Mouse (Mus musculus) stomach, embryonic 14.5 days (tissue): ENCODE results near the gene Rab8a. TPM values are rescaled to one million over a fixed set of nuclear protein-coding genes. Genes with fewer than 3 reads are reported as not detected.

Source experiments
- ATAC-seq: fragments of 200-750 bp; cut with Nextera tagmentation; 2 replicates; pipeline ENCODE4 v1.8.0; 2017; ENCODE audit warnings: low read depth, moderate TSS enrichment; ENCODE audit not compliant: insufficient number of reproducible peaks, insufficient read depth, low FRiP score
- H3K27ac ChIP-seq: fragments of 300-500 bp; sonication (generic); 2 replicates; pipeline ENCODE4 v1.5.1; 2014; ENCODE audit warnings: mild to moderate bottlenecking, low read length, moderate library complexity, mixed read lengths
- H3K27me3 ChIP-seq: fragments of 300-500 bp; sonication (generic); 2 replicates; pipeline ENCODE4 v1.6.1; 2014; ENCODE audit warnings: low read length, control low read depth, mixed read lengths; ENCODE audit not compliant: control insufficient read depth, insufficient read depth
- H3K36me3 ChIP-seq: fragments of 300-500 bp; sonication (generic); 2 replicates; pipeline ENCODE4 v1.6.1; 2014; ENCODE audit warnings: mild to moderate bottlenecking, control low read depth, low read length, moderate library complexity, mixed read lengths; ENCODE audit not compliant: control insufficient read depth, insufficient read depth
- H3K4me1 ChIP-seq: fragments of 300-500 bp; sonication (generic); 2 replicates; pipeline ENCODE4 v1.6.1; 2014; ENCODE audit warnings: low read length, control low read depth, mixed read lengths; ENCODE audit not compliant: control insufficient read depth, insufficient read depth
- H3K4me2 ChIP-seq: fragments of 300-500 bp; sonication (generic); replicated peaks from 2 replicates; pipeline ENCODE4 v1.6.1; 2014; ENCODE audit warnings: low read depth, low read length, control low read depth
- H3K4me3 ChIP-seq: fragments of 300-500 bp; sonication (generic); 2 replicates; pipeline ENCODE4 v1.5.1; 2014; ENCODE audit warnings: low read depth, low read length, control low read depth
- H3K9ac ChIP-seq: fragments of 300-500 bp; sonication (generic); replicated peaks from 2 replicates; pipeline ENCODE4 v1.6.1; 2014; ENCODE audit warnings: low read depth, mild to moderate bottlenecking, control low read depth, low read length, moderate library complexity, mixed read lengths
- H3K9me3 ChIP-seq: fragments of 300-500 bp; sonication (generic); 2 replicates; pipeline ENCODE4 v1.6.1; 2016; ENCODE audit warnings: low read depth, low read length, control low read depth; ENCODE audit not compliant: control insufficient read depth
- WGBS: fragments of 180-500 bp; shearing (Covaris S2); extraction: QIAGEN DNeasy Blood & Tissue Kit; methylation state at CpG from one replicate; pipeline ENCODE4 v1.1.7; 2014; 5-methylcytosine and 5-hydroxymethylcytosine counted together
- polyA plus RNA-seq: library from polyadenylated mRNA; unstranded; fragments of >200 nt; fragmentation: Nextera tagmentation; extraction: Ambion mirVana; gene quantifications from 2 replicates; pipeline ENCODE4 v1.2.1, GENCODE M21; 2014

The Rab8a gene
- polyA plus RNA-seq, 1 experiment from 2014 or later = 81.5 TPM

DNA sequence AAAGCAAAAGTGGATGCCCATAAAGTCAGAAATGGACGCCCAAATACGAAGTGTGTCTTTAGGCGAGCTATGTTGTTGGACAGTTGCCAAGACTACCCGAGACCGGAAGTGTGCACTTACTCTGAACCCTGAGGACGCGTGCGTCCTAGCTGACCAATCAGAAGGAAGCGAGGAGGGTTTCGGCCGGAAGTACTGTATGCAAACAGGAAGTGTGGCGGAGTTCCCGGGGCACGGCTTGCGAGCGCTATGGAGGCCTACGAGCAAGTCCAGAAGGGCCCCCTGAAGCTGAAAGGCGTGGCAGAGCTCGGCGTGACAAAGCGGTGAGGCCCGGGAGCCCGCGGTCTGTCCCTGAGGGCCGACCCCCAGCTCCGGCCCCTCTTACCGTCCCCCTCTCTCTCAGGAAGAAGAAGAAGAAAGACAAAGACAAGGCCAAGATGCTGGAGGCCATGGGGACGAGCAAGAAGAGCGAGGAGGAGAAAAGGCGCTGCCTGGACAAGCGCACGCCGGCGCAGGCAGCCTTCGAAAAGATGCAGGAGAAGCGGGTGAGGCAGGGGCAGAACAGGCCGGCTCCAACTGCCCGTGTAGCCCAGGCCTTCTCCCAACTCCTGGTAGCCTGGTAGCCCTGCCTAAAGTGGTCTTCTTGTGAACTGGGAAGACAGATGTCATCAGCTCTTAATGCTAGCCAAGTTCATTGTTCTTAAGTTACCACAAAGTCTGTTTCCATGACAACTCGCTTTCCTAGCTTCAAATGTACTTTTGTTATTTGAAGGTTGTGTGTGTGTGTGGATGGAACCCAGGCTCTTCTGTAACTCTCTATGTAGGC lies 58.8 kb downstream of the Rab8a start, which contains the start of gene Fam32a:
Fam32a (plus strand) TSS at position 190 of the 823 bp plus-strand sequence.
- Histone ChIP-seq H3K4me1 (peaks cover 12% of the 10 kb centered on the region), H3K4me3 (peak within 1 kb of the TSS; percentile 67), H3K27me3 (no peaks in the 10 kb centered on the region), H3K9me3 (no peaks in the 10 kb centered on the region), H3K9ac (peak within 1 kb of the TSS; percentile 52), H3K27ac (peak within 1 kb of the TSS; percentile 70), H3K4me2 (peak within 1 kb of the TSS; percentile 51), H3K36me3 (peaks cover 23% of the 10 kb centered on the region)
- WGBS = 9% methylated on average over 38 of the region's 39 CpGs
- ATAC-seq = peak; percentile 97

DNA sequence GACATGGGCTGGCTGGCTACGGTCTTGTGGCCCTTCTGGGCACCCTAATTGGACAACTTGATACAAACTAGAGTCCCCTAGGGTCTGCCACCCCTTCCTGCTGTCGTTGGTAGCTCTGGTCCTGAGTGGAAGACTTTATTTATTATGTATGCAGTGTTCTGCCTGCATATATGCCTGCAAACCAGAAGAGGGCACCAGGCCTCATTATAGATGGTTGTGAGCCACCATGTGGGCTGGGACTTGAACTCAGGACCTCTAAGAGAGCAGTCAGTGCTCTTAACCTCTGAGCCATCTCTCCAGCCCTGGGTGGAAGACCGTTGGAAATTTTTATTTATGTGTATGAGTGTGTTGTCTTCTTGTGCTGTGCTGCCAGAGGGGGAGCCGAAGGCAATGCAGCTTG lies 59.8 kb downstream of the Rab8a start:
- no peak overlapping the region; the same call in 1 of the 2 replicates for H3K9ac ChIP-seq
- no peaks in the 10 kb centered on the region for H3K9me3 ChIP-seq
- H3K4me2 ChIP-seq = peak overlapping the region; percentile 51
- ATAC-seq = no peak
- peak overlapping the region; percentile 67; the same call in 1 of the 2 replicates for H3K4me3 ChIP-seq
- no peak overlapping the region for H3K27ac ChIP-seq
- 86% methylated on average over 4 of the region's 4 CpGs for WGBS
- peaks cover 12% of the 10 kb centered on the region for H3K4me1 ChIP-seq
- H3K27me3 ChIP-seq = no peaks in the 10 kb centered on the region
- H3K36me3 ChIP-seq = peaks cover 23% of the 10 kb centered on the region

- ATAC-seq = no peak
- peaks cover 23% of the 10 kb centered on the region for H3K36me3 ChIP-seq
- WGBS = 90% methylated on average over 5 of the region's 5 CpGs
- H3K27me3 ChIP-seq = no peaks in the 10 kb centered on the region
- no peaks in the 10 kb centered on the region for H3K9me3 ChIP-seq
- peaks cover 12% of the 10 kb centered on the region for H3K4me1 ChIP-seq
- H3K27ac ChIP-seq = no peak overlapping the region
- H3K4me3 ChIP-seq = no peak overlapping the region
- H3K4me2 ChIP-seq = no peak overlapping the region
- H3K9ac ChIP-seq = no peak overlapping the region
These were observed 61.7 kb downstream of the Rab8a start for GRCm38 (mm10) chr8:72222656-72223055.

Other genes with a start within 250 kb of the Rab8a start
- 22.3 and 27.4 TPM in 2 replicates for gene Zfp961, start 210.2 kb upstream of the Rab8a start, polyA plus RNA-seq
- gene Cyp4f18, start 151.6 kb upstream of the Rab8a start, polyA plus RNA-seq = 1.6 and 2.1 TPM in 2 replicates
- gene Olfr372, start 120.0 kb upstream of the Rab8a start, polyA plus RNA-seq = not detected in 2 replicates
- 0.06 and 0.07 TPM in 2 replicates for gene Olfr373, start 78.0 kb upstream of the Rab8a start, polyA plus RNA-seq
- 0.06 and 0.13 TPM in 2 replicates for gene Olfr374, start 54.2 kb upstream of the Rab8a start, polyA plus RNA-seq
- 595 and 633 TPM in 2 replicates for gene Tpm4, start 26.2 kb upstream of the Rab8a start, polyA plus RNA-seq
- 1.4 TPM in 2 replicates for gene Hsh2d, start 28.4 kb downstream of the Rab8a start, polyA plus RNA-seq
- gene Cib3, start 51.6 kb downstream of the Rab8a start, polyA plus RNA-seq = not detected in 2 replicates
- gene Gm11034, start 52.4 kb downstream of the Rab8a start, polyA plus RNA-seq = not detected in 2 replicates
- 66.9 and 75.5 TPM in 2 replicates for gene Fam32a, start 58.5 kb downstream of the Rab8a start, polyA plus RNA-seq
- 101 and 109 TPM in 2 replicates for gene Ap1m1, start 78.8 kb downstream of the Rab8a start, polyA plus RNA-seq
- gene Gm10282, start 144.1 kb downstream of the Rab8a start, polyA plus RNA-seq = 27.2 and 32.7 TPM in 2 replicates
- gene Klf2, start 157.8 kb downstream of the Rab8a start, polyA plus RNA-seq = 6.4 and 6.6 TPM in 2 replicates